Mouse (Mus musculus) MEL (cell line): ENCODE measurements around the gene Cxcl17. TPM values are rescaled to one million over a fixed set of nuclear protein-coding genes. Genes with fewer than 3 reads are reported as not detected.

Experiments
- DNase-seq: peaks from one replicate; pipeline ENCODE4 v3.0.0; 2011; ENCODE audit warnings: low read depth, low spot score
- H3K27ac ChIP-seq: 2 replicates; pipeline ENCODE4 v1.5.1; 2012; ENCODE audit warnings: low read depth, mild to moderate bottlenecking, control low read depth, low read length, moderate library complexity; ENCODE audit not compliant: control insufficient read depth
- H3K27me3 ChIP-seq, 2 experiments: fragments of 150-350 bp in 1 of 2; sonication (generic) in 1 of 2; 2 replicates each; pipeline ENCODE4 v1.6.1; 2012; ENCODE audit warnings: low read length in 2 of 2, mild to moderate bottlenecking in 2 of 2, improper control_type of control experiment in 1 of 2, moderate library complexity in 1 of 2; ENCODE audit not compliant: insufficient read depth in 2 of 2, control insufficient read depth in 1 of 2
- H3K36me3 ChIP-seq, 2 experiments: 2 replicates each; pipeline ENCODE4 v1.6.1; 2012 to 2014; ENCODE audit warnings: low read length in 2 of 2, improper control_type of control experiment in 1 of 2, inconsistent platforms in 1 of 2, mild to moderate bottlenecking in 1 of 2; ENCODE audit not compliant: insufficient read depth in 2 of 2, control insufficient read depth in 1 of 2
- H3K4me1 ChIP-seq, 2 experiments: fragments of 150-350 bp in 1 of 2; sonication (generic) in 1 of 2; 2 replicates each; pipeline ENCODE4 v1.6.1; 2012; ENCODE audit warnings: low read length in 2 of 2, improper control_type of control experiment in 1 of 2, mild to moderate bottlenecking in 1 of 2; ENCODE audit not compliant: insufficient read depth in 2 of 2, control insufficient read depth in 1 of 2
- H3K4me3 ChIP-seq, 2 experiments: fragments of 150-350 bp in 1 of 2; sonication (generic) in 1 of 2; 2 replicates each; pipeline ENCODE4 v1.5.1; 2012; ENCODE audit warnings: low read depth in 2 of 2, low read length in 2 of 2, mild to moderate bottlenecking in 2 of 2, moderate library complexity in 2 of 2, control low read depth in 1 of 2, improper control_type of control experiment in 1 of 2; ENCODE audit not compliant: control insufficient read depth in 1 of 2, insufficient read depth in 1 of 2
- H3K79me2 ChIP-seq: 2 replicates; pipeline ENCODE4 v1.6.1; 2012; ENCODE audit warnings: mild to moderate bottlenecking, low read length, moderate library complexity; ENCODE audit not compliant: control insufficient read depth, poor library complexity, insufficient read depth
- H3K9ac ChIP-seq: 2 replicates; pipeline ENCODE4 v1.6.1; 2012; ENCODE audit warnings: low read depth, mild to moderate bottlenecking, control low read depth, low read length, moderate library complexity; ENCODE audit not compliant: control insufficient read depth, poor library complexity, severe bottlenecking
- H3K9me3 ChIP-seq: fragments of 150-350 bp; sonication (generic); replicated peaks from 2 replicates; pipeline ENCODE4 v1.6.1; 2012; ENCODE audit warnings: mild to moderate bottlenecking, low read length, improper control_type of control experiment, moderate library complexity; ENCODE audit not compliant: insufficient read depth
- CHD1 ChIP-seq: IDR thresholded peaks from 2 replicates; pipeline ENCODE4 v1.6.1; 2012; ENCODE audit warnings: low read depth, mild to moderate bottlenecking, inconsistent platforms, low read length, improper control_type of control experiment
- CHD2 ChIP-seq: IDR thresholded peaks from 2 replicates; pipeline ENCODE4 v1.6.1; 2011; ENCODE audit warnings: low read length, improper control_type of control experiment
- E2F4 ChIP-seq: IDR thresholded peaks from 2 replicates; pipeline ENCODE4 v1.6.1; 2011; ENCODE audit warnings: low read depth, low read length, improper control_type of control experiment, borderline replicate concordance
- ELF1 ChIP-seq: IDR thresholded peaks from 2 replicates; pipeline ENCODE4 v1.6.1; 2014; ENCODE audit warnings: low read depth, mild to moderate bottlenecking, inconsistent platforms, low read length, improper control_type of control experiment, moderate library complexity
- EP300 ChIP-seq, 2 experiments: IDR thresholded peaks; 2 replicates each; pipeline ENCODE4 v1.6.1; 2011; ENCODE audit warnings: improper control_type of control experiment in 2 of 2, low read length in 2 of 2, low read depth in 1 of 2, mild to moderate bottlenecking in 1 of 2
- ETS1 ChIP-seq: IDR thresholded peaks from 2 replicates; pipeline ENCODE4 v1.6.1; 2012; ENCODE audit warnings: low read depth, mild to moderate bottlenecking, inconsistent platforms, low read length, improper control_type of control experiment, moderate library complexity
- HCFC1 ChIP-seq: IDR thresholded peaks from 2 replicates; pipeline ENCODE4 v1.6.1; 2012; ENCODE audit warnings: low read depth, mild to moderate bottlenecking, inconsistent platforms, low read length, improper control_type of control experiment, moderate library complexity
- JUND ChIP-seq: IDR thresholded peaks from 2 replicates; pipeline ENCODE4 v1.6.1; 2011; ENCODE audit warnings: low read depth, mild to moderate bottlenecking, improper control_type of control experiment, low read length
- MEF2A ChIP-seq: IDR thresholded peaks from 2 replicates; pipeline ENCODE4 v1.6.1; 2014; ENCODE audit warnings: low read depth, mild to moderate bottlenecking, inconsistent platforms, low read length, improper control_type of control experiment; ENCODE audit not compliant: poor library complexity, insufficient replicate concordance, severe bottlenecking; ENCODE audit errors: extremely low read depth
- MYC ChIP-seq: IDR thresholded peaks from 2 replicates; pipeline ENCODE4 v1.6.1; 2011; ENCODE audit warnings: low read depth, mild to moderate bottlenecking, low read length, improper control_type of control experiment, moderate library complexity
- NRF1 ChIP-seq: IDR thresholded peaks from 2 replicates; pipeline ENCODE4 v1.6.1; 2014; ENCODE audit warnings: low read depth, mild to moderate bottlenecking, inconsistent platforms, low read length, improper control_type of control experiment, moderate library complexity; ENCODE audit not compliant: poor library complexity, insufficient read depth, severe bottlenecking
- POLR2AphosphoS2 ChIP-seq: IDR thresholded peaks from 2 replicates; pipeline ENCODE4 v1.6.1; 2011; ENCODE audit warnings: low read length, improper control_type of control experiment
- RAD21 ChIP-seq: IDR thresholded peaks from 2 replicates; pipeline ENCODE4 v1.6.1; 2011; ENCODE audit warnings: mild to moderate bottlenecking, low read depth, low read length, improper control_type of control experiment
- RCOR1 ChIP-seq: IDR thresholded peaks from 2 replicates; pipeline ENCODE4 v1.6.1; 2012; ENCODE audit warnings: low read depth, mild to moderate bottlenecking, inconsistent platforms, low read length, improper control_type of control experiment
- SMC3 ChIP-seq: IDR thresholded peaks from 2 replicates; pipeline ENCODE4 v1.6.1; 2011; ENCODE audit warnings: low read depth, low read length, improper control_type of control experiment
- TAL1 ChIP-seq: IDR thresholded peaks from 2 replicates; pipeline ENCODE4 v1.6.1; 2012; ENCODE audit warnings: mild to moderate bottlenecking, inconsistent platforms, low read length, moderate library complexity, mixed read lengths
- TBP ChIP-seq: IDR thresholded peaks from 2 replicates; pipeline ENCODE4 v1.8.0; 2011; ENCODE audit warnings: low read depth, low read length, improper control_type of control experiment
- USF2 ChIP-seq, 2 experiments: IDR thresholded peaks; 2 replicates each; pipeline ENCODE4 v1.6.1; 2011 to 2012; ENCODE audit warnings: improper control_type of control experiment in 2 of 2, low read length in 2 of 2, borderline replicate concordance in 1 of 2, inconsistent platforms in 1 of 2, low read depth in 1 of 2, mild to moderate bottlenecking in 1 of 2; ENCODE audit not compliant: insufficient read depth in 1 of 2
- ZKSCAN1 ChIP-seq: IDR thresholded peaks from 2 replicates; pipeline ENCODE4 v1.6.1; 2012; ENCODE audit warnings: low read depth, mild to moderate bottlenecking, inconsistent platforms, low read length, improper control_type of control experiment, moderate library complexity
- ZNF384 ChIP-seq: IDR thresholded peaks from 2 replicates; pipeline ENCODE4 v1.6.1; 2012; ENCODE audit warnings: low read depth, mild to moderate bottlenecking, inconsistent platforms, low read length, improper control_type of control experiment
- polyA plus RNA-seq, 2 experiments: library from polyadenylated mRNA; stranded (reverse) in 1 of 2; unstranded in 1 of 2; fragments of >175 nt in 1 of 2; fragments of >200 nt in 1 of 2; gene quantifications; 2 replicates each; pipeline versions ENCODE4 v1.2.1 to v1.2.4; 2012; ENCODE audit warnings: low replicate concordance in 2 of 2, low read depth in 1 of 2; ENCODE audit not compliant: insufficient read length in 2 of 2, insufficient read depth in 1 of 2, missing spikeins in 1 of 2
- total RNA-seq: library from RNA; depleted of rRNA; stranded (reverse); fragments of 300-350 nt; gene quantifications from 2 replicates; pipeline ENCODE4 v1.2.3, GENCODE M21; 2012

Gene Cxcl17
- total and polyA plus RNA-seq, 3 experiments, result not detected

DNA sequence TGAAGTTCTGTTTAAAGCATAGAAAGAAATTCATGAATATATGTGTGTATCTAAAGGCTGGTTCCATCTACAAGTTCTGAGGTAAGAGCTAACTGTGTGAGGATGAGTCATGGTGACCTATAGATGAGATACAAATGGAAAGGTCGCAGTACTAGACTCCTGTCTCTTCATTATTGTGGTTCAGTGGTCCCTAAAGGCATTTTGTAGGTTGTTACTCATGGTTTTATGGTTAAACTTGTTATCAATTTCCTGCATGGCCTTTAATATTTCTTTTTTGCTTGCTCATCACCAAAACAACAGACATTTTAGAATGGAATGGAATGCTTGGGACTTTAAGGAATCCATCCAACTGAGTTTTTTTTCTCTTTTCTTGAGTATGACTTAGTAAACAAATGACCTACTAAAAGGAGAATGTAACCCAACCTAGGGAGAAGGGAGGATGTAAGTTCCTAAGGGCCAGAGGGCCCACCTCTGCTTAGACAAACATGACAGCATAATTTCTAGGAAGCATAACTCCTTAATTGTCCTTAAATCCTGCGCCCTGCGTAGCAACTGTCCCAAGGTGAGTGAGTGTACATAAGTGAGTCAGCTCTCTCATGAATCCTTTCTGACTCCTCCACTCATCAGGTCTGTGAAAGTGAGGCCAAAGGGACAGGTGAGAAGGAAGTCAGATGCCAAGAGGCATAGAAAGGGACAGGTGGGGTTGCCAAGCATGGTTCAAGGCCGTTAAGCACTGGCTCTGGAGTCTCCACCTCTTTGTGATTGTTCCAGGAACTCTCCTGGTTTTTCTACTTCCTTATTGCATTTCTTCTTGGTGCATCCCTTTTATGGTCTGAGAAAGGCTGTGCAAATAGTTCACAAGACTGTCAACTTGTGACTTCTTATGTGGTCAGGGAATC lies 17.4 kb upstream of the Cxcl17 start:
- H3K27ac ChIP-seq, result no peak overlapping the region
- no peaks in the 10 kb centered on the region for H3K27me3 ChIP-seq
- no peak overlapping the region for H3K4me3 ChIP-seq
- no peak for TF ChIP-seq HCFC1
- TF ChIP-seq CHD1, result no peak
- no peak for TF ChIP-seq SMC3
- no peak for TF ChIP-seq CHD2
- no peak for TF ChIP-seq RAD21
- TF ChIP-seq USF2 (IDR thresholded peaks at IDR 0.05; ENCODE audit: borderline replicate concordance in 1 of 2, insufficient read depth in 1 of 2, low read depth in 1 of 2, low read length in 2 of 2), result no peak
- TF ChIP-seq RCOR1, result no peak
- no peak for TF ChIP-seq TAL1
- TF ChIP-seq ZKSCAN1, result no peak
- TF ChIP-seq MYC, result no peak
- no peak for TF ChIP-seq E2F4
- no peak for TF ChIP-seq MEF2A
- TF ChIP-seq JUND, result no peak
- TF ChIP-seq TBP, result no peak
- no peak for TF ChIP-seq ELF1
- no peak for TF ChIP-seq ETS1
- TF ChIP-seq POLR2AphosphoS2, result no peak
- no peak for TF ChIP-seq ZNF384
- no peak for TF ChIP-seq NRF1
- TF ChIP-seq EP300 (IDR thresholded peaks at IDR 0.05; ENCODE audit: low read depth in 1 of 2, low read length in 2 of 2), result no peak
- TF ChIP-seq, all 39 proteins: peak for 0
- DNase-seq, result peak; percentile 9
- Histone ChIP-seq H3K79me2 (no peaks in the 10 kb centered on the region), H3K4me1 (no peaks in the 10 kb centered on the region), H3K36me3 (no peaks in the 10 kb centered on the region), H3K9me3 (no peaks in the 10 kb centered on the region), H3K9ac (no peak overlapping the region)
